Mouse (Mus musculus) CH12.LX (cell line): ENCODE measurements around the gene Zscan10. TPM values are rescaled to one million over a fixed set of nuclear protein-coding genes. Genes with fewer than 3 reads are reported as not detected.

Experiments
- DNase-seq: peaks from one replicate; pipeline ENCODE4 v3.0.0-alpha.2; 2013; ENCODE audit errors: extremely low read depth
- H3K27ac ChIP-seq: 2 replicates; pipeline ENCODE4 v1.5.1; 2012; ENCODE audit warnings: low read depth, mild to moderate bottlenecking, control low read depth, moderate library complexity; ENCODE audit not compliant: insufficient read depth
- H3K27me3 ChIP-seq: replicated peaks from 2 replicates; pipeline ENCODE3; 2012; ENCODE audit warnings: inconsistent platforms
- H3K36me3 ChIP-seq, 2 experiments: replicated peaks in 1 of 2; 2 replicates each; pipeline versions ENCODE3 to v1.6.1; 2012; ENCODE audit warnings: inconsistent platforms in 1 of 2, low read length in 1 of 2, mild to moderate bottlenecking in 1 of 2, mixed read lengths in 1 of 2, moderate library complexity in 1 of 2; ENCODE audit not compliant: control insufficient read depth in 1 of 2, insufficient read depth in 1 of 2
- H3K4me1 ChIP-seq, 2 experiments: 2 replicates each; pipeline ENCODE4 v1.6.1; 2012; ENCODE audit warnings: inconsistent platforms in 1 of 2, moderate library complexity in 1 of 2; ENCODE audit not compliant: insufficient read depth in 2 of 2, control insufficient read depth in 1 of 2
- H3K4me2 ChIP-seq: 2 replicates; pipeline ENCODE4 v1.6.1; 2012; ENCODE audit warnings: low read depth, mild to moderate bottlenecking, control low read depth; ENCODE audit not compliant: poor library complexity, insufficient read depth, severe bottlenecking
- H3K4me3 ChIP-seq, 3 experiments: fragments of 150-350 bp in 1 of 3; sonication (generic) in 1 of 3; replicated peaks in 1 of 3; 2 replicates each; pipeline versions ENCODE3 to v1.5.1; 2011 to 2012; ENCODE audit warnings: low read depth in 2 of 3, low read length in 2 of 3, mild to moderate bottlenecking in 2 of 3, moderate library complexity in 2 of 3, control low read depth in 1 of 3, improper control_type of control experiment in 1 of 3, inconsistent platforms in 1 of 3, mixed read lengths in 1 of 3; ENCODE audit not compliant: poor library complexity in 1 of 3
- H3K79me2 ChIP-seq: replicated peaks from 2 replicates; pipeline ENCODE4 v1.6.1; 2012; ENCODE audit warnings: mild to moderate bottlenecking, moderate library complexity; ENCODE audit not compliant: control insufficient read depth, poor library complexity, insufficient read depth, severe bottlenecking; ENCODE audit errors: extremely low read depth
- H3K9ac ChIP-seq: 2 replicates; pipeline ENCODE4 v1.6.1; 2012; ENCODE audit warnings: low read depth, mild to moderate bottlenecking, control low read depth, moderate library complexity; ENCODE audit not compliant: insufficient read depth
- H3K9me3 ChIP-seq: replicated peaks from 2 replicates; pipeline ENCODE3; 2012; ENCODE audit warnings: low read length, inconsistent platforms, mixed read lengths
- BHLHE40 ChIP-seq: IDR thresholded peaks from 2 replicates; pipeline ENCODE4 v1.6.1; 2011; ENCODE audit warnings: mild to moderate bottlenecking, low read depth, low read length, improper control_type of control experiment
- CHD1 ChIP-seq: IDR thresholded peaks from 2 replicates; pipeline ENCODE4 v1.6.1; 2012; ENCODE audit warnings: low read depth, low read length, improper control_type of control experiment, inconsistent platforms
- CTCF ChIP-seq, 2 experiments: IDR thresholded peaks in 1 of 2; conservative IDR thresholded peaks in 1 of 2; 2 replicates each; pipeline ENCODE4 v1.5.1; 2011 to 2012; ENCODE audit warnings: low read depth in 2 of 2, low read length in 2 of 2, improper control_type of control experiment in 1 of 2, inconsistent platforms in 1 of 2, mild to moderate bottlenecking in 1 of 2, moderate library complexity in 1 of 2
- E2F4 ChIP-seq: IDR thresholded peaks from 2 replicates; pipeline ENCODE4 v1.6.1; 2011; ENCODE audit warnings: low read depth, low read length, improper control_type of control experiment; ENCODE audit not compliant: insufficient replicate concordance
- ELF1 ChIP-seq: IDR thresholded peaks from 2 replicates; pipeline ENCODE4 v1.6.1; 2014; ENCODE audit warnings: low read depth, mild to moderate bottlenecking, inconsistent platforms, low read length, improper control_type of control experiment
- ETS1 ChIP-seq: conservative IDR thresholded peaks from 2 replicates; pipeline ENCODE4 v1.6.1; 2012; ENCODE audit warnings: low read depth, mild to moderate bottlenecking, inconsistent platforms, low read length, improper control_type of control experiment, moderate library complexity
- GABPA ChIP-seq: IDR thresholded peaks from 2 replicates; pipeline ENCODE4 v1.6.1; 2012; ENCODE audit warnings: low read depth, low read length, improper control_type of control experiment, inconsistent platforms; ENCODE audit not compliant: insufficient replicate concordance
- HCFC1 ChIP-seq: IDR thresholded peaks from 2 replicates; pipeline ENCODE4 v1.6.1; 2012; ENCODE audit warnings: low read depth, mild to moderate bottlenecking, inconsistent platforms, low read length, improper control_type of control experiment
- IRF4 ChIP-seq: IDR thresholded peaks from 2 replicates; pipeline ENCODE4 v1.6.1; 2014; ENCODE audit warnings: low read depth, mild to moderate bottlenecking, inconsistent platforms, low read length, improper control_type of control experiment
- JUN ChIP-seq: IDR thresholded peaks from 2 replicates; pipeline ENCODE4 v1.6.1; 2011; ENCODE audit warnings: low read depth, mild to moderate bottlenecking, low read length, improper control_type of control experiment, moderate library complexity; ENCODE audit not compliant: insufficient read depth
- KAT2A ChIP-seq: IDR thresholded peaks from 2 replicates; pipeline ENCODE4 v1.6.1; 2012; ENCODE audit warnings: low read length, improper control_type of control experiment, inconsistent platforms; ENCODE audit not compliant: insufficient replicate concordance
- MAFK ChIP-seq: IDR thresholded peaks from 2 replicates; pipeline ENCODE4 v1.6.1; 2011; ENCODE audit warnings: low read length, improper control_type of control experiment; ENCODE audit not compliant: insufficient replicate concordance
- MAX ChIP-seq: IDR thresholded peaks from 2 replicates; pipeline ENCODE4 v1.6.1; 2011; ENCODE audit warnings: low read length, improper control_type of control experiment
- MAZ ChIP-seq: IDR thresholded peaks from 2 replicates; pipeline ENCODE4 v1.6.1; 2012; ENCODE audit warnings: low read depth, mild to moderate bottlenecking, inconsistent platforms, low read length, improper control_type of control experiment, moderate library complexity
- MXI1 ChIP-seq: IDR thresholded peaks from 2 replicates; pipeline ENCODE4 v1.6.1; 2011; ENCODE audit warnings: mild to moderate bottlenecking, low read depth, low read length, improper control_type of control experiment
- MYC ChIP-seq: IDR thresholded peaks from 2 replicates; pipeline ENCODE4 v1.6.1; 2011; ENCODE audit warnings: low read depth, mild to moderate bottlenecking, improper control_type of control experiment, low read length
- NELFE ChIP-seq: IDR thresholded peaks from 2 replicates; pipeline ENCODE4 v1.6.1; 2011; ENCODE audit warnings: low read depth, low read length, improper control_type of control experiment
- NRF1 ChIP-seq: IDR thresholded peaks from 2 replicates; pipeline ENCODE4 v1.6.1; 2014; ENCODE audit warnings: low read depth, mild to moderate bottlenecking, inconsistent platforms, low read length, improper control_type of control experiment, moderate library complexity
- POLR2AphosphoS2 ChIP-seq: IDR thresholded peaks from 2 replicates; pipeline ENCODE4 v1.6.1; 2011; ENCODE audit warnings: low read depth, low read length, improper control_type of control experiment
- RAD21 ChIP-seq: IDR thresholded peaks from 2 replicates; pipeline ENCODE4 v1.6.1; 2011; ENCODE audit warnings: low read depth, mild to moderate bottlenecking, low read length, improper control_type of control experiment, moderate library complexity
- SMC3 ChIP-seq: IDR thresholded peaks from 2 replicates; pipeline ENCODE4 v1.6.1; 2011; ENCODE audit warnings: low read depth, low read length, improper control_type of control experiment
- UBTF ChIP-seq: IDR thresholded peaks from 2 replicates; pipeline ENCODE4 v1.6.1; 2012; ENCODE audit warnings: low read depth, mild to moderate bottlenecking, inconsistent platforms, low read length, improper control_type of control experiment, moderate library complexity
- ZMIZ1 ChIP-seq: IDR thresholded peaks from 2 replicates; pipeline ENCODE4 v1.6.1; 2012; ENCODE audit warnings: low read depth, mild to moderate bottlenecking, inconsistent platforms, low read length, improper control_type of control experiment
- ZNF384 ChIP-seq: IDR thresholded peaks from 2 replicates; pipeline ENCODE4 v1.6.1; 2012; ENCODE audit warnings: low read depth, low read length, improper control_type of control experiment, inconsistent platforms
- dilution Hi-C: fragments of 300-500 bp; cut with MboI; formaldehyde crosslinking; loops from 2 replicates; pipeline ENCODE4 v1.14.3; 2020; ENCODE audit warnings: low sequenced_read_pairs; ENCODE audit not compliant: extremely low pct_unique_long_range_greater_than_20kb, extremely low pct_ligation_motif_present
- in situ Hi-C: fragments of 300-500 bp; cut with MboI; formaldehyde crosslinking; loops from 3 replicates; pipeline ENCODE4 v1.14.3; 2019; ENCODE audit warnings: low sequenced_read_pairs, low pct_ligation_motif_present, low pct_unique_long_range_greater_than_20kb, mixed read lengths
- polyA plus RNA-seq: library from polyadenylated mRNA; unstranded; fragments of >175 nt; gene quantifications from 2 replicates; pipeline ENCODE4 v1.2.1, GENCODE M21; 2012; ENCODE audit warnings: low read depth; ENCODE audit not compliant: insufficient read length
- total RNA-seq, 2 experiments: library from RNA; depleted of rRNA; stranded (reverse); fragments of 300-350 nt in 1 of 2; fragments of >200 nt in 1 of 2; gene quantifications; 2 replicates each; pipeline ENCODE4 v1.2.3; 2012 to 2014

Zscan10 gene
- total and polyA plus RNA-seq, 3 experiments, result not detected

DNA sequence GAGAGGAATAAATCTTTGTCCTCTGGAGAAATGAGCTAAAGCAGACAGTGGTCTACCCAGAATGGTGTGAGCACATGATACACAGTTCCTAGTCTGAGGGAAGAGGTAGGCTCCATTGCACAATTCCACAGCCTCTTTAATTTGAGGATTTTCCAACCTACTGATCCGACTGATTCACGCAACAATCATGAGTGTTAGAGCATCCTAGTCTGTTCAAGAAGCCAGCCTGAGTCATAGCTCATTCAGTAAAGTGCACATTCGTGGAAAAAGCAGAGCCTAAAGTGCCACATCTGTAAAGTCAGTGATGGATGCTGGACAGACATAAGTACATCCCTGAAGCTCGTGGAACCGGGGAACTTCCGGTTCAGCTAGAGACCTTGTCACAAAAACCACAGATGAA is 50.7 kb downstream of the Zscan10 start:
- peaks cover 69% of the 10 kb centered on the region for H3K27me3 ChIP-seq
- no peak overlapping the region for H3K4me2 ChIP-seq
- no peak overlapping the region for H3K9ac ChIP-seq
- no peak overlapping the region for H3K4me3 ChIP-seq
- H3K36me3 ChIP-seq, result no peaks in the 10 kb centered on the region
- H3K79me2 ChIP-seq, result no peaks in the 10 kb centered on the region
- peaks cover 0 to 6% of the 10 kb centered on the region in 2 experiments; a peak in 2 of 4 replicates for H3K4me1 ChIP-seq
- in situ Hi-C loops (no loop called here), dilution Hi-C loops (no loop called here)
- no peak for DNase-seq
- no peaks in the 10 kb centered on the region for H3K9me3 ChIP-seq
- no peak overlapping the region for H3K27ac ChIP-seq
- TF ChIP-seq ZMIZ1 (no peak), MAFK (no peak), GABPA (no peak), ELF1 (no peak), HCFC1 (no peak), MAX (no peak), POLR2AphosphoS2 (no peak), UBTF (no peak), NRF1 (no peak), NELFE (no peak), KAT2A (no peak), MYC (no peak), MXI1 (no peak), E2F4 (no peak), IRF4 (no peak), JUN (no peak), ETS1 (no peak), BHLHE40 (no peak), CHD1 (no peak), MAZ (no peak)

DNA sequence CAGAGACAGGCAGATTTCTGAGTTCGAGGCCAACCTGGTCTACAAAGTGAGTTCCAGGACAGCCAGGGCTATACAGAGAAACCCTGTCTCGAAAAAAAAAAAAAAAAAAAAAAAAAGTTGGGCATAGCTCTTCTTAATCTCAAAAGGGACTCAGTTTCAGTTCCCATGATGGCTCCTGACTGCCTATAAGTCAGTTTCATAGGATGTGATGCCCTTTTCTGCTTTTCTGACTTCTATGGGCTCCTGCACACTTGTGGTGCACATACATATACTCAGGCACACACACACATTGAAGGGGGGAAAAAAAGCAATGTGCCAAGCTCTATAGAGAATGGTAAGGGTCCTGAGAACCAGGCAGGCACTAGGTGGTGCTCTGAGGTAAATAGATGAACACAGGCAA is 52.7 kb downstream of the Zscan10 start:
- no peak for DNase-seq
- peak; percentile 12; the same call in 1 of the 2 replicates for TF ChIP-seq SMC3
- no peak for TF ChIP-seq MAX
- peak in 1 of 2 experiments; percentile 40; a peak in 2 of 4 replicates for TF ChIP-seq CTCF (conservative IDR thresholded peaks at IDR 0.05 in 1 of 2, IDR thresholded peaks at IDR 0.05 in 1 of 2; ENCODE audit: low read depth in 2 of 2, low read length in 2 of 2)
- TF ChIP-seq RAD21, result peak; percentile 19
- TF ChIP-seq UBTF, result no peak
- peak; percentile 38; the same call in 1 of the 2 replicates for TF ChIP-seq ZNF384
- TF ChIP-seq GABPA, result no peak
- H3K4me2 ChIP-seq, result no peak overlapping the region
- H3K79me2 ChIP-seq, result no peaks in the 10 kb centered on the region
- dilution Hi-C loops (no loop called here), in situ Hi-C loops (no loop called here)
- H3K4me1 ChIP-seq, result peaks cover 0 to 6% of the 10 kb centered on the region in 2 experiments; a peak in 2 of 4 replicates
- H3K36me3 ChIP-seq, result no peaks in the 10 kb centered on the region
- H3K27me3 ChIP-seq, result peaks cover 68% of the 10 kb centered on the region
- H3K9ac ChIP-seq, result no peak overlapping the region
- peaks cover under 1% of the 10 kb centered on the region for H3K9me3 ChIP-seq
- H3K4me3 ChIP-seq, result no peak overlapping the region
- H3K27ac ChIP-seq, result no peak overlapping the region
